Mouse (Mus musculus): Measurements from ENCODE around the gene Kctd2. TPM values are rescaled to one million over a fixed set of nuclear protein-coding genes. Genes with fewer than 3 reads are reported as not detected.

Gene Kctd2
- polyA plus RNA-seq (2015; fragmentation: Nextera tagmentation; extraction: Ambion mirVana): 24.6 and 37.0 TPM in 2 replicates

GRCm38 (mm10) chr11:115419531-115420237 lies at the start of gene Kctd2, which contains the start of gene Atp5h:
Gene Kctd2 (plus strand): TSS chr11:115420128.
Gene Atp5h (minus strand): TSS chr11:115419962.

DNA sequence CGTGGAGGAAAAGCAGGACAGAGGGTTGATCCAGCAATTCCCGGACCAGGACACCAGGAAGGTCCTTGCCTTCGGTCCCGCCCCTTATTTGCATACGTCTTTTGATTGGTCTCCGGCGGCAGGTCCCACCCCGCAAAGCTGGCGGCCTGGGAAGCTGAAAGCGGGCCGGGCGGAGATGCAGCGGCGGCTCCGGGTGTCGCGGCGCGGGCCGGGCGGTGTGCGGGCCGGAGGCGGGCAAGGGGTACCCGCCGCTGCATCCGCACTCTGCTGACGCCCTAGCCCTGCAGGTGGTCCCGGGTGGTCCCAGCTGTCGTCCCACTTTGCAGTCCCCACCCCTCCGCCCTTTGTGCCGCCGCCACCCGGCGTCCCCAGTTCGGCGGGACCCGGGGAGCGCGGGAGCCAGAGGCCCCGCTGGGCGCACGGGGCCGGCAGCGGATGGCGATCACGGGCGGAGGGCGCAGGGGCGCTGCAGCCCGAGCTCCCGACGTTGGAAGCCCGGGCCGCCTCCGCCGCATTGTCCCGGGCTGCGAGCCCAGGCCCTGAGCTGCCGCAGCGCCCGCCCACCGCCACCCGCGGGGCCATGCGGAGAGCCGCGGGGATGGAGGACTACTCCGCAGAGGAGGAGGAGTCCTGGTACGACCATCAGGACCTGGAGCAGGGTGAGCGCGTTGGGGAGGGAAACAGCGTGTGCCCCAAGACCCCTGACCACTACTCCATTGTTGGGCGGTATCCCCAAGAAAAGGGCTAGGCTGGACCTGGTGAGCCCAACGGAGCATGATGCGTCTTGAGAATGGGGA lies 38.0 kb upstream of the Kctd2 start, which contains the start of gene Cdr2l:
Cdr2l (plus strand) TSS at position 174 of the 797 bp plus-strand sequence.

GRCm38 (mm10) chr11:115403338-115404124 lies 16.4 kb upstream of the Kctd2 start, which contains the start of gene Mrpl58:
Gene Mrpl58 (plus strand): TSS chr11:115403752.

DNA sequence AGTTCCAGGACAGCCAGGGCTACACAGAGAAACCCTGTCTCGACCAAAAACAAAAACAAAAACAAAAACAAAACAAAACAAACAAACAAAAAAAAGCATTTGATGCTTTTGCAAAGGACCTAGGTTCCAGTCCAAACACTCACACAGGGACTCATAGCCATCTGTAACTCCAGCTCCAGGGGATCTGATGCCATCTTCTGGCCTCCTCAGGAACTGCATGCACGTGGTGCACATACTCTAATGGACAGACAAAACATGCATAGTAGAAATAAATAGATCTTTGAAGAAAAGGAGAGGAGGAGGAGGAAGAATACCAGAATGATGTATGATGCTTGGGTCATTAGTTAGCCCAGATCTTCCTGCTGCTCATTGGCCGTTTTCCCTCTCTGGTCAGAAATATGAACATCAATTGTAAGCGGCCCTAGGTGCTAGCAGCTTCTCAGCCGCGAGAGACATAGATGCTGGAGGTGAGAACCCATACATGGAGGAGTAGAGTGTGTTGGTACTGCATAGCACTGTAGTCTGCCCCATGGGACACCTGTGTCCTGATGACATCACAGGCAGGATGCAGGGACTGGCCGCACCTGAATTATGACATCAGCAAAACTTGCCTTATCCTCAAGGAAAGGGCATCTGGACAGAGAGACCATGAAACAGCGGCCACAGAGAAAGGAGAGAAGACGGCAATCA lies 20.1 kb downstream of the Kctd2 start, which contains the start of gene Trim80:
Trim80 (plus strand) TSS at position 640 of the 690 bp plus-strand sequence.

DNA sequence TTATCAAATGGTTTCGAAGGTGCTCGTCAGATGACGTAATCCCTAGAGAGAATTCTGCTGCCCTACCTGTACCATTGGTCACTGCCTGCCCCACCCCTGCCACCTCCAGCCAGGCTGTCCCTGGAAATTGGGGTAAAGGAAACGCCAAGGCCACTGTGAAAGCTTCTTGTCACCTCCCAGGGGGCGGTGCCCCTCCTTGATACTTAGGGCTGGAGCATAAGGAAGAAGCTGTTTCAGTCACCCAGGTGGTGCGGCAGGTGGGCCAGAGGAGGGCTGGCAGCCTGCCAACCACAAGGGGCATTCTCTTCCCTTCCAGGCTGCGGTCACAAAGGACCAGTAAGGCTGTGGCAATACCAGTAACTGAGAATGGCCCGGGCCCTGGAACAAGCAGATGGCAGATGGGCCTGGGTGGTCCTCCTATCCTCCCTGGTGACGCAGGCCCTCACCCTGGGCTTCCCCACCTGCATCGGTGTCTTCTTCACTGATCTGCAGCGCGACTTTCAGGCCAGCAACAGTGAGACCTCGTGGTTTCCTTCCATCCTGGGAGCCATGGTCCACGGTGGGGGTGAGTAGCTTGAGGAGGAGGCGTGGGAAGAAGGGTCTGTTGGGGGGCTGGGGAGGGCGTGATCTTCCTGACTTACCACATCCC lies 42.4 kb downstream of the Kctd2 start, which contains the start of gene Slc16a5:
Slc16a5 (plus strand) TSS at position 232 of the 649 bp plus-strand sequence.

GRCm38 (mm10) chr11:115475025-115475757 lies 55.3 kb downstream of the Kctd2 start, which contains the start of gene Armc7:
Gene Armc7 (plus strand): TSS chr11:115475667.

Small RNA genes lying within 50 kb of the gene (microRNA-seq; reads per million reads assigned to microRNA genes)
- not detected for gene Mir3968 (ENCODE audit: borderline replicate concordance, insufficient number of aligned reads)

Other genes with a start within 250 kb of the Kctd2 start
- 10.0 and 10.9 TPM in 2 replicates for gene Tmem104, start 232.6 kb upstream of the Kctd2 start, polyA plus RNA-seq (2015; fragmentation: Nextera tagmentation; extraction: Ambion mirVana)
- 20.1 and 32.7 TPM in 2 replicates for gene Nat9, start 232.3 kb upstream of the Kctd2 start, polyA plus RNA-seq (2015; fragmentation: Nextera tagmentation; extraction: Ambion mirVana)
- gene Grin2c, start 152.9 kb upstream of the Kctd2 start, polyA plus RNA-seq (2015; fragmentation: Nextera tagmentation; extraction: Ambion mirVana): 0.28 and 0.81 TPM in 2 replicates
- gene Fdxr, start 143.1 kb upstream of the Kctd2 start, polyA plus RNA-seq (2015; fragmentation: Nextera tagmentation; extraction: Ambion mirVana): 197 and 648 TPM in 2 replicates
- gene Fads6, start 122.5 kb upstream of the Kctd2 start, polyA plus RNA-seq (2015; fragmentation: Nextera tagmentation; extraction: Ambion mirVana): 2.4 and 5.1 TPM in 2 replicates
- gene Otop2, start 113.0 kb upstream of the Kctd2 start, polyA plus RNA-seq (2015; fragmentation: Nextera tagmentation; extraction: Ambion mirVana): not detected in 2 replicates
- 0.25 and 0.33 TPM in 2 replicates for gene Ush1g, start 98.1 kb upstream of the Kctd2 start, polyA plus RNA-seq (2015; fragmentation: Nextera tagmentation; extraction: Ambion mirVana)
- gene Otop3, start 85.4 kb upstream of the Kctd2 start, polyA plus RNA-seq (2015; fragmentation: Nextera tagmentation; extraction: Ambion mirVana): 0.06 and 0.72 TPM in 2 replicates
- 20.9 and 34.4 TPM in 2 replicates for gene Hid1, start 52.4 kb upstream of the Kctd2 start, polyA plus RNA-seq (2015; fragmentation: Nextera tagmentation; extraction: Ambion mirVana)
- gene Cdr2l, start 38.2 kb upstream of the Kctd2 start, polyA plus RNA-seq (2015; fragmentation: Nextera tagmentation; extraction: Ambion mirVana): 14.3 and 16.0 TPM in 2 replicates
- gene Mrpl58, start 16.4 kb upstream of the Kctd2 start, polyA plus RNA-seq (2015; fragmentation: Nextera tagmentation; extraction: Ambion mirVana): 196 and 213 TPM in 2 replicates
- gene Atp5h, start 166 bp upstream of the Kctd2 start, polyA plus RNA-seq (2015; fragmentation: Nextera tagmentation; extraction: Ambion mirVana): 1,031 and 1,050 TPM in 2 replicates
- gene Trim80, start 20.4 kb downstream of the Kctd2 start, polyA plus RNA-seq (2015; fragmentation: Nextera tagmentation; extraction: Ambion mirVana): 0.07 and 0.22 TPM in 2 replicates
- 0.79 and 1.4 TPM in 2 replicates for gene Slc16a5, start 42.3 kb downstream of the Kctd2 start, polyA plus RNA-seq (2015; fragmentation: Nextera tagmentation; extraction: Ambion mirVana)
- gene Armc7, start 55.5 kb downstream of the Kctd2 start, polyA plus RNA-seq (2015; fragmentation: Nextera tagmentation; extraction: Ambion mirVana): 5.6 and 7.3 TPM in 2 replicates
- gene Nt5c, start 71.7 kb downstream of the Kctd2 start, polyA plus RNA-seq (2015; fragmentation: Nextera tagmentation; extraction: Ambion mirVana): 163 and 190 TPM in 2 replicates
- gene Jpt1, start 94.3 kb downstream of the Kctd2 start, polyA plus RNA-seq (2015; fragmentation: Nextera tagmentation; extraction: Ambion mirVana): 241 and 379 TPM in 2 replicates
- 772 and 779 TPM in 2 replicates for gene Sumo2, start 116.1 kb downstream of the Kctd2 start, polyA plus RNA-seq (2015; fragmentation: Nextera tagmentation; extraction: Ambion mirVana)
- 52.3 and 70.3 TPM in 2 replicates for gene Nup85, start 144.3 kb downstream of the Kctd2 start, polyA plus RNA-seq (2015; fragmentation: Nextera tagmentation; extraction: Ambion mirVana)
- 77.5 and 103 TPM in 2 replicates for gene Mrps7, start 183.8 kb downstream of the Kctd2 start, polyA plus RNA-seq (2015; fragmentation: Nextera tagmentation; extraction: Ambion mirVana)
- 6.3 and 7.5 TPM in 2 replicates for gene Gga3, start 183.9 kb downstream of the Kctd2 start, polyA plus RNA-seq (2015; fragmentation: Nextera tagmentation; extraction: Ambion mirVana)
- 69.5 and 153 TPM in 2 replicates for gene Mif4gd, start 192.8 kb downstream of the Kctd2 start, polyA plus RNA-seq (2015; fragmentation: Nextera tagmentation; extraction: Ambion mirVana)
- 18.8 and 33.0 TPM in 2 replicates for gene Slc25a19, start 208.2 kb downstream of the Kctd2 start, polyA plus RNA-seq (2015; fragmentation: Nextera tagmentation; extraction: Ambion mirVana)